Mouse (Mus musculus) stomach, postnatal 0 days (tissue): Measurements from ENCODE around the gene Plekhg6.

ENCODE experiments used
- CTCF ChIP-seq: IDR thresholded peaks from 2 replicates; pipeline ENCODE4 v1.5.1; 2016; ENCODE audit warnings: antibody characterized with exemption, low read depth, mild to moderate bottlenecking, moderate library complexity
- EP300 ChIP-seq: optimal IDR thresholded peaks from 2 replicates; pipeline ENCODE3; 2016; ENCODE audit warnings: antibody characterized with exemption

DNA sequence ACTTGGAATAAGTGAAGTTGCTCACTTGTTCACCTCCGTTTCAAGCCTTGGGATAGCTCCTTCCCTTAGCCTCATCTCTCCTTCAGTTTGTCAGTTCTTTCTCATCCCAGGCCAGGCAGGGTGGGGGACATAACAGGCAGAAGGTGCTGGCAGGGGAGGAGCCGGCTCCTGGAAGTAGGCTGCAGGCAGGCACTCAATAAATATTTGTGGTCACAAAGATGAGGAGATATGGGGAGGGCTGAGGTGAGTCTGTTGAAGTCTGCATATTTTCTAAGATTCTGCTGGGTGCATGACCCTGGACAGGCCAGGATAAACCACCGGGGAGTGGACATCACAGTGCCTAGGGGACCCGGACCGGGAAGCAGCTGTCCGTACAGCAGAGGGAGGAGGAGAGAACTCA is 57.0 kb downstream of the Plekhg6 start:
- TF ChIP-seq CTCF (no peak), EP300 (no peak)
